Mouse (Mus musculus): ENCODE results near the gene Efhd2.

DNA sequence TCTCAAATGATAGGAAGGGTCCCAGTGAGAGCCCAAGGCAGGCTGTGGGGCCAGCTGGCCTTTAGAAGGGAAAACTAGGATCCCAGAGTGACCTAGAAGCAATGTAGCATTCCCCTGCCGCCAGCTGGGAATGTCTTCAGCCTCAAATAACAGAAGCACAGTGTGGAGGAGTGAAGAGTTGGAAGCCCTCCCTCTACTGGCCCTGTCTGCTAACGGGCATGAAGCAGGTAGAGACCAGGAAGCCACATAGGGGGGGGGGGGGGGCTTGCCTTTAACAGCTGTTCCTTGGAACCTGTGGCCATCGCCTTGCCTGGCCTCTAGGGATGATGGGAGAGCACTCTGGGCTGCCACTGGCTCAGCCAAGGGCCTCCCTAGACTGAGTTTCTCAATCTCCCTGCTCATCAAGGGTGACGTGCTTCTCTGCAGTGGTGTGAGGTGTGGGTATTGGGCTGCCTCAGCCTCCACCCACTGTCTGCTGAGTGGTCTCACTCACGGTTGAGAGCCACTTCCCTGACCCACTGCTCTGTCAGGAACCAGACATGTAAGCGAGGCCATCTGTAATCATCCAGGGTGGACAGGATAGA lies 11.8 kb upstream of the Efhd2 start:
- no peak for TF ChIP-seq CTCF (IDR thresholded peaks at IDR 0.05; ENCODE audit: low read depth)
- TF ChIP-seq EP300 (IDR thresholded peaks at IDR 0.05; ENCODE audit: low read depth), result no peak

Measured in liver, postnatal 0 days (tissue).